Mouse (Mus musculus): Measurements from ENCODE around the gene Notch3. TPM values are rescaled to one million over a fixed set of nuclear protein-coding genes. Genes with fewer than 3 reads are reported as not detected.

Gene Notch3
- total and polyA plus RNA-seq, 2 experiments from 2014 or later = 3.3 to 22.5 TPM

DNA sequence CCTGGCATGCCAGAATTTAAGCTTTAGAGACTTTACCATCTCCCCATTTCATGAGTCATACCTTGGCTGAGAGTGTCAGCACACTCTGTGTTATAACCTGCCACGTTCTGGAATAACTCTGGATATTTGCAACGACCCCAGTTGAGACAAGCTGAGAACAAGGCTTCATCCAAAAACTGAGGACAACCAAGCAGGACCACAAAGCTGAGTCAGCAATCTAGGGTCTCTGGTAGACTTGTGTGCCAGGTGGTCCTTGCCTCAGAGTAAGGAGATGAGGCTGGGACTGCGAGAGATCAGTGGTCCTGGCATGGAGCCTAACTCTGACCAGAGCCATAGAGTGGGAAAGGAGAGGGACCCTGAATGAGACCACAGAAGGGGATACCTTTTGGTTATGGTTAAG lies 36.3 kb upstream of the Notch3 start:
- no peaks in the 10 kb centered on the region for H3K4me1 ChIP-seq (ENCODE audit: insufficient read depth)
- no peaks in the 10 kb centered on the region for H3K27me3 ChIP-seq (ENCODE audit: insufficient read depth, low read length)
- TF ChIP-seq CTCF (IDR thresholded peaks at IDR 0.05; ENCODE audit: low read depth) = no peak
- DNase-seq = no peak
- WGBS = 82% methylated on average over 3 of the region's 3 CpGs
- H3K9me3 ChIP-seq (ENCODE audit: low read length) = no peaks in the 10 kb centered on the region
- H3K9ac ChIP-seq = no peak overlapping the region
- H3K4me2 ChIP-seq (ENCODE audit: low read depth) = no peak overlapping the region
- peaks cover 91% of the 10 kb centered on the region for H3K36me3 ChIP-seq (ENCODE audit: insufficient read depth)
- H3K4me3 ChIP-seq (ENCODE audit: low read depth, low read length) = no peak overlapping the region
- no peak for ATAC-seq
- H3K27ac ChIP-seq (ENCODE audit: low read depth, low read length) = no peak overlapping the region

GRCm38 (mm10) chr17:32201086-32201485 lies 34.4 kb upstream of the Notch3 start:
- H3K9me3 ChIP-seq (ENCODE audit: low read length) = no peaks in the 10 kb centered on the region
- DNase-seq (no peak), ATAC-seq (no peak)
- H3K4me2 ChIP-seq (ENCODE audit: low read depth) = no peak overlapping the region
- H3K4me1 ChIP-seq (ENCODE audit: insufficient read depth) = no peaks in the 10 kb centered on the region
- H3K27ac ChIP-seq (ENCODE audit: low read depth, low read length) = no peak overlapping the region
- no peak overlapping the region for H3K9ac ChIP-seq
- H3K27me3 ChIP-seq (ENCODE audit: insufficient read depth, low read length) = no peaks in the 10 kb centered on the region
- peaks cover 90% of the 10 kb centered on the region for H3K36me3 ChIP-seq (ENCODE audit: insufficient read depth)
- TF ChIP-seq CTCF (IDR thresholded peaks at IDR 0.05; ENCODE audit: low read depth) = no peak
- H3K4me3 ChIP-seq (ENCODE audit: low read depth, low read length) = no peak overlapping the region
- WGBS = 77% methylated on average over 5 of the region's 5 CpGs

DNA sequence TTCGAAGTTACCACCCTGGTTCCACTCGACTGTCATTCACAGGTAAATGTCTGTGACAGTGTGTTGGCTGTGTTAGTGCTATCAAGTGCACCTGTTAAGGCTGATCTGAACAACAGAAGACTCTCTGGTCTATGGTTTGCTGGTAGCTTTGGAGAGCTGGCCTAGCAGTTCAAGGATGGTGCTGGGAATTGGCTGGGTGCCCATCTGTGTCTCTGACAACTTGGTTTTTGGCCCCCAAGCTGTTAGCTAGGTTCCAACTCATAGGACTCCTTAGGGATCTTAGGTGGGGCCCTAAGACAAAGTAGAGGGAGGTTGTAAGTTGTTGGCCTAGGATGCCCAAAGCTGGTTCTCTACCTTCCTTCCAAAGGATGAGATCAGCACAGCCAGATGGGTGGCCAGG lies 33.1 kb upstream of the Notch3 start:
- Histone ChIP-seq H3K36me3 (ENCODE audit: insufficient read depth) (peaks cover 87% of the 10 kb centered on the region), H3K4me1 (ENCODE audit: insufficient read depth) (no peaks in the 10 kb centered on the region), H3K27ac (ENCODE audit: low read depth, low read length) (no peak overlapping the region), H3K9ac (no peak overlapping the region), H3K4me2 (ENCODE audit: low read depth) (no peak overlapping the region), H3K4me3 (ENCODE audit: low read depth, low read length) (no peak overlapping the region), H3K9me3 (ENCODE audit: low read length) (no peaks in the 10 kb centered on the region), H3K27me3 (ENCODE audit: insufficient read depth, low read length) (no peaks in the 10 kb centered on the region)
- ATAC-seq (no peak), DNase-seq (no peak)
- WGBS = 92% methylated on average over 2 of the region's 2 CpGs
- TF ChIP-seq CTCF (IDR thresholded peaks at IDR 0.05; ENCODE audit: low read depth) = no peak

- no peaks in the 10 kb centered on the region for H3K4me1 ChIP-seq (ENCODE audit: insufficient read depth)
- no peaks in the 10 kb centered on the region for H3K9me3 ChIP-seq (ENCODE audit: low read length)
- WGBS = 74% methylated on average over 14 of the region's 14 CpGs
- peak; percentile 54 for ATAC-seq
- H3K4me3 ChIP-seq (ENCODE audit: low read depth, low read length) = no peak overlapping the region
- H3K27me3 ChIP-seq (ENCODE audit: insufficient read depth, low read length) = no peaks in the 10 kb centered on the region
- no peak overlapping the region for H3K4me2 ChIP-seq (ENCODE audit: low read depth)
- H3K27ac ChIP-seq (ENCODE audit: low read depth, low read length) = no peak overlapping the region
- DNase-seq = no peak
- H3K9ac ChIP-seq = no peak overlapping the region
- peaks cover 62% of the 10 kb centered on the region for H3K36me3 ChIP-seq (ENCODE audit: insufficient read depth)
- no peak for TF ChIP-seq CTCF (IDR thresholded peaks at IDR 0.05; ENCODE audit: low read depth)
These were observed 30.5 kb upstream of the Notch3 start for GRCm38 (mm10) chr17:32197156-32197555.

DNA sequence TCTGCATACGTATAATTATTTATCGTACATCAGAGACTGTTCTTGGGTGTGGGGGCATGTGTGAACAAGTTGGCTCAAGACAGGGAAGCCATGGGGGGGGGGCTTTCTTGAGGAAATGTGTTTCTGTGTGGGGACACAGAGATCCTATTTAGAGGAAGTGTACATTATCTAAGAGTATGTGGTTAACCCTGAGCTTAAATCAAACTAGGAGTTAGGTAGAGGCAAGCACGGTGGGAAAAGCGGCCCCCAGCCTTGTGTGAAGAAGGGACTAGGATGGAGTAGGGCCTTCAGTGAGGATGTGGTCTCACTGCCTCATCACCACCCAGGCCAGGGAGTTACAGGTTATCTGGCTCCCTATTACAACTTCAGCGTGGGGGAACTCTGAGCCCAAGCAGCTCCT lies 29.1 kb upstream of the Notch3 start:
- ATAC-seq = no peak
- no peaks in the 10 kb centered on the region for H3K4me1 ChIP-seq (ENCODE audit: insufficient read depth)
- no peaks in the 10 kb centered on the region for H3K9me3 ChIP-seq (ENCODE audit: low read length)
- no peak for TF ChIP-seq CTCF (IDR thresholded peaks at IDR 0.05; ENCODE audit: low read depth)
- no peak for DNase-seq
- no peak overlapping the region for H3K9ac ChIP-seq
- H3K36me3 ChIP-seq (ENCODE audit: insufficient read depth) = peaks cover 48% of the 10 kb centered on the region
- no peaks in the 10 kb centered on the region for H3K27me3 ChIP-seq (ENCODE audit: insufficient read depth, low read length)
- no peak overlapping the region for H3K27ac ChIP-seq (ENCODE audit: low read depth, low read length)
- no peak overlapping the region for H3K4me3 ChIP-seq (ENCODE audit: low read depth, low read length)
- WGBS = 95% methylated on average over 5 of the region's 5 CpGs
- no peak overlapping the region for H3K4me2 ChIP-seq (ENCODE audit: low read depth)

DNA sequence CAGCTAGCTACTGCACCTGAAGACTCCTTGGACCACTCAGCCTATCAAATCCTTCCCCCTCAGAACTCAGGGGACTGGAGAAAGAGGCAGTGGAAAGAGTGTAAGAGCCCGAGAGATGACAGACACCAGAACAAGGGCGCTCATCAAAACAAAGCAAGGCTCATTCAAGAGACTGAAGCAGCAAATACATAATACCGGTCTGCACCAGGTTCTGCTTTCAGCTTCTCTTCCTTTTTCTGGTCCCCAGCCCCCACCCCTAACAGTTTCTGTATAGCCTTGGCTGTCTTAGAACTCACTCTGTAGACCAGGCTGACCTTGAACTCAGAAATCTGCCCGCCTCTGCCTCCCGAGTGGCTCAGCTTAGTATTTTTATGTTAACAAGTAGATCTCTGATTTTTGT lies 26.4 kb upstream of the Notch3 start:
- ATAC-seq (no peak), DNase-seq (no peak)
- Histone ChIP-seq H3K27ac (ENCODE audit: low read depth, low read length) (no peak overlapping the region), H3K4me2 (ENCODE audit: low read depth) (no peak overlapping the region), H3K4me3 (ENCODE audit: low read depth, low read length) (no peak overlapping the region), H3K9me3 (ENCODE audit: low read length) (no peaks in the 10 kb centered on the region), H3K4me1 (ENCODE audit: insufficient read depth) (peaks cover 9% of the 10 kb centered on the region; the same call in 1 of the 2 replicates), H3K36me3 (ENCODE audit: insufficient read depth) (peaks cover 21% of the 10 kb centered on the region), H3K9ac (no peak overlapping the region), H3K27me3 (ENCODE audit: insufficient read depth, low read length) (peaks cover 10% of the 10 kb centered on the region)
- TF ChIP-seq CTCF (IDR thresholded peaks at IDR 0.05; ENCODE audit: low read depth) = no peak
- 89% methylated on average over 5 of the region's 5 CpGs for WGBS

DNA sequence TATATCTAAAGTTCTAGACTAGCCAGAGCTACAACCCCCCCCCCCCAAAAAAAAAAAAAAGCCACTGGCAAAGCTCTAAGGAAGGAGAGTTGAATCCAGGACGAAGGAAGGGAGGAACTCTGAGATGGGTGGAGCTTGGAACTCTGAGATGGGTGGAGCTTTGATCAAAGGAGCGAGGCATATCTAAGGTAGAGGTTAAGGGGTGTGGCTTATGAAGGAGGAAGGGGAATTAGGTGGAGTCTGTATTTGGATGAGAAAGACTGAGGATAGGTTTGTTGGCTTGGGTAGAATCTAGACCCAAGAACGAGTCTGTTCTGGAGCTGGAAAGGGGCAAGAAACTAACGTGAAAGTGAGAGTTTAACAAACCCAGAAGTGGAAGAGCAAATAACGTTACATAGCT lies 23.2 kb upstream of the Notch3 start:
- ATAC-seq (no peak), DNase-seq (no peak)
- Histone ChIP-seq H3K4me3 (ENCODE audit: low read depth, low read length) (no peak overlapping the region), H3K36me3 (ENCODE audit: insufficient read depth) (no peaks in the 10 kb centered on the region), H3K4me1 (ENCODE audit: insufficient read depth) (peaks cover 9% of the 10 kb centered on the region; the same call in 1 of the 2 replicates), H3K27me3 (ENCODE audit: insufficient read depth, low read length) (peaks cover 10% of the 10 kb centered on the region), H3K9ac (no peak overlapping the region), H3K4me2 (ENCODE audit: low read depth) (peak overlapping the region; percentile 67), H3K27ac (ENCODE audit: low read depth, low read length) (no peak overlapping the region), H3K9me3 (ENCODE audit: low read length) (no peaks in the 10 kb centered on the region)
- no peak for TF ChIP-seq CTCF (IDR thresholded peaks at IDR 0.05; ENCODE audit: low read depth)
- WGBS = 12% methylated on average over 5 of the region's 5 CpGs

Measured in forebrain, postnatal 0 days (tissue).